Mouse (Mus musculus) adrenal gland, postnatal 10 days (tissue): Measurements from ENCODE around the gene Ccdc30. TPM values are rescaled to one million over a fixed set of nuclear protein-coding genes. Genes with fewer than 3 reads are reported as not detected.

ENCODE experiments used
- DNase-seq: peaks from one replicate; pipeline ENCODE4 v3.0.0; 2021; ENCODE audit warnings: mixed read lengths
- total RNA-seq, 2 experiments: library from RNA; stranded (reverse); gene quantifications; 2 replicates each; pipeline ENCODE4 v1.2.3; 2021

The Ccdc30 gene
- total RNA-seq, 2 experiments from 2014 or later: 6.7 to 10.5 TPM

DNA sequence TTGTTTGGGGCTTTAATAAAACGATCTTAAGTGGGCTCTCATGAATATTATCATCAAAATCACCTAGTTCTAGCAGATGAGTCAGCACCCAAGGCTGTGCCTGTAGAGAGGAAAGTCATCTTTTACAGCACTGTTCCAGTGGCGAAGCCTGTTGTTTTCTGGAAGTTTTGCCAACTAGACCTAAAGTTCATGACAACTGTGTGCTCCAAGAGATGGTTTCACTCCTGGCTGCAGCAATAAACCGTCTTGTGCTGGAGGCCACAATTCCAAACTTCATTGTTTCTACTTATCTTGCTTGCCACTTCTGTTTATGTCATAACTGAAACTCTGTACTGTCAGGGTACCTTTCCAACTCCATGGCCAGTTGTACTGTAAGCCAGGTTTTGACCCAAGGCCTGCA, 1.9 kb upstream of the Ccdc30 start:
- DNase-seq: peak; percentile 48

- DNase-seq: no peak
These were observed 2.5 kb downstream of the Ccdc30 start for GRCm38 (mm10) chr4:119412791-119413190.

GRCm38 (mm10) chr4:119411877-119412650, 3.3 kb downstream of the Ccdc30 start:
- no peak for DNase-seq

- DNase-seq: no peak
These were observed 11.9 kb downstream of the Ccdc30 start for GRCm38 (mm10) chr4:119403431-119403830.

GRCm38 (mm10) chr4:119400896-119401295, 14.4 kb downstream of the Ccdc30 start:
- no peak for DNase-seq

- no peak for DNase-seq
These were observed 16.6 kb downstream of the Ccdc30 start for GRCm38 (mm10) chr4:119398751-119399150.

DNA sequence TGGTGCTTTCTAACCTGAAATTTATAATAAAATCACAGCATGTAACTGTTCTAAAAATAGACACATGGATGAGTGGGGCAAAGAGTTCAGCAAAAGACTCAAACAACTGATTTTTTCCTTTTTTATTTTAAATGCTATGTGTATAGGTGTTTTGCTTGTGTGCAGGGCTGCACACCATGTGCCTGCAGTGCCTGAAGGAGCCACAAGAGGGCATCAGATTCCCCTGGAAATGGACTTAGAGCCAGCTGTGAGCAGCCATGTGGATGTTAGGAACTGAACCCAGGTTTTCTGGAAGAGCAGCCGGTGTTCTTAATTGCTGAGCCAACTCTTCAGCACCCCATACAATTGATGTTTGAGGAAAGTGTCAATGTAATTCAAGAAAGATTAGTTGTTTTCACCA, 25.0 kb downstream of the Ccdc30 start:
- peak; percentile 41 for DNase-seq

- DNase-seq: no peak
These were observed 26.1 kb downstream of the Ccdc30 start for GRCm38 (mm10) chr4:119389184-119389583.

- no peak for DNase-seq
These were observed 33.7 kb downstream of the Ccdc30 start for GRCm38 (mm10) chr4:119381471-119382190.

DNA sequence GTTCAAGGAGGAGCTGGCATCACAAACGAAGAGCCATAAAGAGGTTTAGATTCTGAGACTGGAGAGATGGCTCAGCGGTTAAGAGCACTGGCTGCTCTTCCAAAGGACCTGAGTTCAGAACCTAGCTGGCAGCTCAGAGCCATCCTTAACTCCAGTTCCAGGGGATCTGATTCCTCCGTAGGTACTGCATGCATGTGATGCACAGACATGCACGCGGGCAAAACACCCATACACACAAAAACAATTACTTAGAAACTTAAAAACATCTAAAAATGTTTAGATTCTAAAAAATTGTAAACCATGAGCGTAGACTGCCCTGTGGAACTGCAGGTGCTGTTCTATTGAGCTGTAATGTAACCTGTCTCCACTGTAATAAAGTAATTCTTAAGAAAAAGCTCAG, 45.9 kb downstream of the Ccdc30 start:
- no peak for DNase-seq

- peak; percentile 18 for DNase-seq
These were observed 48.4 kb downstream of the Ccdc30 start for GRCm38 (mm10) chr4:119366758-119367526.

DNA sequence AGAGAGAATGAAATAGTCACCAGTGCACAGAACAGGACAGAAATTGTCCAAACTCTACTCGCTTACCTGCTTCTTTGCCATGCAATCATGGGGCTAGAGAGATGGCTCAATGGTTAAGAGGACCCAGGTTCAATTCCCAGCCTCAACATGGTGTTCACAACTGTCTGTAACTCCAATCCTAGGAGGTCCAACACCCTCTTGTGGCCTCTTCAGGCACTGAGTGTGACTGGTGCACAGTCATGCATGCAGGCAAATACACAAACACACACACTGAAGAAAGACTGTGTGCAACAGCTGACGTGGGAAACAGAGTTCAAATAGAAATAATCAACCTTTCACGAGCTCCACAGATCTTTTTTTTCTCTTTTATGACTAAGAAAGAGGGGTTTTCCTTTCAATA, 53.1 kb downstream of the Ccdc30 start:
- DNase-seq: no peak

GRCm38 (mm10) chr4:119359196-119359971, 55.9 kb downstream of the Ccdc30 start:
- DNase-seq: peak; percentile 30

GRCm38 (mm10) chr4:119345508-119345907, 69.8 kb downstream of the Ccdc30 start:
- no peak for DNase-seq

- DNase-seq: peak; percentile 58
These were observed 76.4 kb downstream of the Ccdc30 start for GRCm38 (mm10) chr4:119338861-119339361.

DNA sequence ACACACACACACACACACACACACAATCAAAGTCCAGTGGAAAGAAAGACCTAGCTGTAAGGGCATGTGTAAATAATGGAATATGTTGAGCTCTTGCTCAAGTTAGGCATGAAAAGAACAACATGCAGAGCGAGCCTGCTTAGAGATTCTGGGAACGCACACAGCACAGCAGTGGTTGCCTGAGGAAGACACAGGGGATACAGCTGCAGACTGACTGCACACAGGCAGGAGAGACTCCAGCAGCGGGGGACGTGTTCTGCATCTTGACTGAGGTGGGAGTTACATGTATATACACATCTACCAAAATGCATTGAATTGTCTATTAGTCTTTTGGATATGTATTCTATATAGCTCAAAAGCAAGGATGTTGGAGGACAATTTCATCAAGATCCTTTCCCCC, 76.9 kb downstream of the Ccdc30 start:
- DNase-seq: no peak

DNA sequence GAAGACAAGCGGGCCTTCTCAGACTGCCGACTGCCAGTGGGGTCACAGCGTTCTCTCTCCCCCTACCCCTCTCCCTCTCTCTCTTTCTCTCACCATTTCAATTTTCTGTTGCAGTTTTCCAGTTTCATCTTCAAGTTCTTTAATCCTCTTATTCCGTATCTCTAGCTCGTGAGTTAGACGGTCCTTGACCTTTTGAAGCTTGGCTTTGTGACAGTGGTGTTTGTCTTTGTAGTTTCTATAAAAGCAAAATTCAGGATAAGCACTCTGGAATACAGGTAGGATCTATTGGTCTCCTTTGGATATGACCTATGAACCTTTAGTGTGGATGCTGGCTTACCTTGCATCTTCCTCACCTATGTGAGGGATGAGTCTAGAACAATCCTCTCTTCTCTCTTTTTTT, 81.8 kb downstream of the Ccdc30 start:
- peak; percentile 62 for DNase-seq

- no peak for DNase-seq
These were observed 94.3 kb downstream of the Ccdc30 start for GRCm38 (mm10) chr4:119320896-119321550.

GRCm38 (mm10) chr4:119320131-119320830, 95.0 kb downstream of the Ccdc30 start, which contains the start of gene Ppih:
Gene Ppih (minus strand): TSS chr4:119320546.
- DNase-seq: peak; percentile 97

- no peak for DNase-seq
These were observed 101.6 kb downstream of the Ccdc30 start for GRCm38 (mm10) chr4:119313756-119314155.

- no peak for DNase-seq
These were observed 109.9 kb downstream of the Ccdc30 start for GRCm38 (mm10) chr4:119305418-119305817.
